Comparison of ENCODE assay signal across 23 mouse cellular contexts in genomic region chr5:37332066-37332465, GRCm38 (mm10). TPM values are rescaled to one million over a fixed set of nuclear protein-coding genes. Genes with fewer than 3 reads are reported as not detected.
DNase-seq lines count a peak whose midpoint lies in the region; ATAC-seq and TF ChIP-seq lines count a peak whose summit lies in the region.
"Had no signal": no experiment of that assay in that cellular context is flagged by ENCODE, and none has a peak within 500 bp of the region (broad histone marks: within the 10 kb centered on the region; RNA-seq: fewer than 3 reads in every experiment).

No protein-coding gene starts in this region.

- TF ChIP-seq CTCF in gastrocnemius, adult 2 months (IDR thresholded peaks at IDR 0.05) = no peak

- 81% methylated on average over 4 of the region's 4 CpGs for WGBS in kidney, embryonic 16.5 days

- H3K4me2 ChIP-seq in kidney, embryonic 16.5 days (replicated peaks; ENCODE audit: low read depth, low read length) = no peak overlapping the region
- H3K4me2 ChIP-seq: embryonic facial prominence, embryonic 13.5 days; forebrain, embryonic 12.5 days; hindbrain, embryonic 12.5 days had no signal

- ATAC-seq in kidney, embryonic 16.5 days (ENCODE audit: low FRiP score, low TSS enrichment) = no peak
- ATAC-seq: activated CD4-positive, CD25-positive, alpha-beta regulatory T cell, adult 4 months; forebrain, postnatal 0 days; hindbrain, embryonic 16.5 days had no signal

- intact Hi-C loops in gastrocnemius, adult 2 months (cut with DNase I) = no loop called here
- intact Hi-C loops in gastrocnemius, postnatal 36 days (cut with DNase I) = no loop called here

- no peak for DNase-seq in gastrocnemius, adult 2 months
- DNase-seq in gastrocnemius, postnatal 36 days = no peak
- DNase-seq in kidney, adult 8-10 months = peak; percentile 77
- DNase-seq in kidney, postnatal 25 days = peak; percentile 82 to 87
- DNase-seq in layer of hippocampus, adult 11-12 months (ENCODE audit: low spot score) = no peak
- DNase-seq in heart, adult 18-20 months = no peak
- DNase-seq in adrenal gland, postnatal 4 days (ENCODE audit: low spot score in 2 of 2) = no peak
- DNase-seq: adrenal gland, postnatal 14 days; cerebellum, adult 2 months; cerebellum, postnatal 36 days; forebrain, postnatal 0 days; gastrocnemius, postnatal 25 days; heart, adult 11 months; heart, postnatal 10 days; heart, postnatal 4 days had no signal

- peaks cover 17% of the 10 kb centered on the region for H3K4me1 ChIP-seq in kidney, embryonic 16.5 days (ENCODE audit: insufficient read depth, low read length)

- H3K9me3 ChIP-seq in kidney, embryonic 16.5 days (ENCODE audit: low read length) = no peaks in the 10 kb centered on the region
- H3K9me3 ChIP-seq: embryonic facial prominence, embryonic 13.5 days; forebrain, embryonic 12.5 days; heart, embryonic 10.5 days; hindbrain, embryonic 12.5 days had no signal

- H3K27me3 ChIP-seq in kidney, embryonic 16.5 days (ENCODE audit: insufficient read depth, low read length) = no peaks in the 10 kb centered on the region
- H3K27me3 ChIP-seq: embryonic facial prominence, embryonic 13.5 days; hindbrain, embryonic 12.5 days; Patski had no signal

- no peak overlapping the region for H3K9ac ChIP-seq in kidney, embryonic 16.5 days (replicated peaks; ENCODE audit: low read length)
- H3K9ac ChIP-seq: embryonic facial prominence, embryonic 13.5 days; forebrain, embryonic 12.5 days; forebrain, postnatal 0 days; hindbrain, embryonic 12.5 days had no signal

- peak overlapping the region; percentile 85; the same call in 1 of the 2 replicates for H3K27ac ChIP-seq in gastrocnemius, adult 2 months
- H3K27ac ChIP-seq in kidney, embryonic 16.5 days (ENCODE audit: low read length) = peak overlapping the region; percentile 65; the same call in 1 of the 2 replicates
- H3K27ac ChIP-seq: embryonic facial prominence, embryonic 13.5 days; forebrain, embryonic 12.5 days; heart, embryonic 10.5 days; hindbrain, embryonic 12.5 days had no signal

- peaks cover 10% of the 10 kb centered on the region for H3K36me3 ChIP-seq in kidney, embryonic 16.5 days (ENCODE audit: insufficient read depth, low read length)

- H3K4me3 ChIP-seq in gastrocnemius, adult 2 months = no peak overlapping the region
- H3K4me3 ChIP-seq in kidney, embryonic 16.5 days (ENCODE audit: low read length) = no peak overlapping the region
- H3K4me3 ChIP-seq: embryonic facial prominence, embryonic 13.5 days; forebrain, embryonic 12.5 days; heart, embryonic 10.5 days; hindbrain, embryonic 12.5 days had no signal

RNA-seq across cellular contexts. Expression of gene Evc, which starts 4.6 kb away (rescaled TPM):
- 10 to 100 TPM; 16.5 to 36.6 TPM for total RNA-seq in gastrocnemius, adult 2 months (2021)
- total RNA-seq in gastrocnemius, postnatal 36 days (2021) = 10 to 100 TPM; 25.4 to 26.9 TPM
- 25.6 and 26.8 TPM in 2 replicates for polyA plus RNA-seq in kidney, embryonic 16.5 days (2015; fragmentation: Nextera tagmentation; extraction: Ambion mirVana)
- total RNA-seq in heart, adult 18-20 months (2021) = 1 to 10 TPM; 5.1 to 6.0 TPM
- 10 to 100 TPM; 21.0 to 23.9 TPM for total RNA-seq in adrenal gland, postnatal 4 days (2021)
- polyA plus RNA-seq: activated CD4-positive, CD25-positive, alpha-beta regulatory T cell, adult 4 months had no signal

RNA-seq across cellular contexts. Expression of gene Evc2, which starts 6.2 kb away (rescaled TPM):
- 10 to 100 TPM in 1 of 2 experiments, 1 to 10 TPM in 1; 6.6 to 12.6 TPM for total RNA-seq in gastrocnemius, adult 2 months (2021)
- total RNA-seq in gastrocnemius, postnatal 36 days (2021) = 1 to 10 TPM; 7.9 to 8.5 TPM
- polyA plus RNA-seq in kidney, embryonic 16.5 days (2015; fragmentation: Nextera tagmentation; extraction: Ambion mirVana) = 25.6 and 25.7 TPM in 2 replicates
- 1 to 10 TPM; 4.9 to 7.9 TPM for total RNA-seq in heart, adult 18-20 months (2021)
- 10 to 100 TPM; 25.0 to 30.4 TPM for total RNA-seq in adrenal gland, postnatal 4 days (2021)
- polyA plus RNA-seq: activated CD4-positive, CD25-positive, alpha-beta regulatory T cell, adult 4 months had no signal

Comparison
In these comparisons a context has a peak if more than half of its experiments do, and no peak if none do; other contexts are left out.
1. DNase-seq: peak in kidney, adult 8-10 months (2 of 2) and kidney, postnatal 25 days (2 of 2); none in gastrocnemius, adult 2 months (single experiment), gastrocnemius, postnatal 36 days (0 of 2), layer of hippocampus, adult 11-12 months (single experiment), heart, adult 18-20 months (0 of 2) and adrenal gland, postnatal 4 days (0 of 2).